Mouse (Mus musculus): ENCODE measurements around the gene Olfr750. TPM values are rescaled to one million over a fixed set of nuclear protein-coding genes. Genes with fewer than 3 reads are reported as not detected.

Olfr750 gene
- polyA plus RNA-seq, 1 experiment: 0.77 TPM

DNA sequence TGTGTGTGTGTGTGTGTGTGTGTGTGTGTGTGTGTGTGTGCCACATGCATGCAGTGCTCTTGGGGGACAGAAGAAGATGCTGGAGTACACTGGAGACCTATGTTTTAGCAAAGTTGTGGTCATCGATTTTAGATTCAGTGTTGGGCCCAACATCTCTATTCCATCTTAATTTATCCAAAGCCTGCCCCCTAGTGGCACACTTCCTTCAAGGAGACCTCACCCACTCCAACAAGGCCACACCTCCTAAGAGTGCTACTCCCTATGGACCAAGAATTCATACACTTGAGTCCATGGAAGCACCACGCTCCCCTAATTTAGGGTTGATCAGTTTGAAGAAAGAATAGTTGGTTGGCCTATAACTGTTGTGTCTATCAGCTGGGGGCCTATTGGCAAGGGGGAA, 4.6 kb downstream of the Olfr750 start:
- Histone ChIP-seq H3K4me1 (ENCODE audit: control insufficient read depth, insufficient read depth, low read length) (peaks cover 10% of the 10 kb centered on the region), H3K27ac (ENCODE audit: control insufficient read depth, insufficient read depth, low read depth, low read length) (no peak overlapping the region), H3K4me3 (ENCODE audit: control insufficient read depth, low read depth, low read length) (no peak overlapping the region), H3K27me3 (ENCODE audit: control insufficient read depth, insufficient read depth, low read length) (no peaks in the 10 kb centered on the region), H3K36me3 (ENCODE audit: control insufficient read depth, insufficient read depth, low read length) (no peaks in the 10 kb centered on the region)
- TF ChIP-seq POLR2A (IDR thresholded peaks at IDR 0.05; ENCODE audit: control insufficient read depth, low read depth, low read length) (no peak), CTCF (IDR thresholded peaks at IDR 0.05; ENCODE audit: control insufficient read depth, insufficient read depth, insufficient replicate concordance, low read depth, low read length) (peak; percentile 3; the same call in 1 of the 2 replicates)

DNA sequence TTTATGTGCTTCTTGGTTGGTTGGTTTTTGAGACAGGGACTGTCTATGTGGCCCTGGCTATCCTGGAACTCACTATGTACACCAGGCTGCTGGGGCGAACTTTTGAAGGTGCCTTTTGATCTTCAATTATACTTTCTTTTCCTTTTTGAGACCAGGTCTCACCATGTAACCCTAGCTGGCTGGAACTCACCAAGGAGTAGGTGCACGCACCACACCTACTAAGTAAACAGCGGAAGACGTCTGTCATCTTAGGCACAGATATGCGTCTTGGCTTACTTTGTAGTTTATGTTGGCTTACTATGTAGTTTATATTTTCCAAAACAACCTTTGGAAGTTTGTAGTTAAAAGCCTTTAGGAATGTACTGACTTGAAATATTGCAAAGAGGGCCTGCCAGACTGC, 5.3 kb downstream of the Olfr750 start:
- H3K36me3 ChIP-seq (ENCODE audit: control insufficient read depth, insufficient read depth, low read length): no peaks in the 10 kb centered on the region
- no peak for TF ChIP-seq CTCF (IDR thresholded peaks at IDR 0.05; ENCODE audit: control insufficient read depth, insufficient read depth, insufficient replicate concordance, low read depth, low read length)
- no peaks in the 10 kb centered on the region for H3K27me3 ChIP-seq (ENCODE audit: control insufficient read depth, insufficient read depth, low read length)
- H3K4me1 ChIP-seq (ENCODE audit: control insufficient read depth, insufficient read depth, low read length): peaks cover 11% of the 10 kb centered on the region
- no peak overlapping the region for H3K4me3 ChIP-seq (ENCODE audit: control insufficient read depth, low read depth, low read length)
- no peak overlapping the region for H3K27ac ChIP-seq (ENCODE audit: control insufficient read depth, insufficient read depth, low read depth, low read length)

DNA sequence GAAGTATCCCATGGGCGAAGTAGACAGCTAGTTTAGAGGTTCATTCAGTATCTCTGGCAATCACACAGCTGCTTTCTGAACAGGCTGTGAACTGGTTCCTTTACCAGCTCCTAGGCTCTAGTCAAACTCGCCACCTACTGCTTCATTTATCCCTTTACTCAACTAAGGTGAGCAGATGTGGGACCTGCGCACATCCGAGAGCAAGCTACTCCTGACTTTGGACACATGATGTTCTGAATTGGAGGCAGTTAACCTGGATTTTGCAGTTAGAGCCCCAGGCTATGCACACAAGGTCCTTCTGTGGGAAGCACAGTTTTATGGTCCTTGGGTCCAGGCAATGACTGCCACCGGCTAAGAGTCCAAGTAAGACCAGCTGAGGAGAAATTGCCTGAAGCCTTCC, 13.5 kb downstream of the Olfr750 start:
- Histone ChIP-seq H3K4me1 (ENCODE audit: control insufficient read depth, insufficient read depth, low read length) (peaks cover 4% of the 10 kb centered on the region), H3K4me3 (ENCODE audit: control insufficient read depth, low read depth, low read length) (no peak overlapping the region), H3K36me3 (ENCODE audit: control insufficient read depth, insufficient read depth, low read length) (no peaks in the 10 kb centered on the region), H3K27me3 (ENCODE audit: control insufficient read depth, insufficient read depth, low read length) (no peaks in the 10 kb centered on the region), H3K27ac (ENCODE audit: control insufficient read depth, insufficient read depth, low read depth, low read length) (no peak overlapping the region)
- TF ChIP-seq CTCF (IDR thresholded peaks at IDR 0.05; ENCODE audit: control insufficient read depth, insufficient read depth, insufficient replicate concordance, low read depth, low read length) (no peak), POLR2A (IDR thresholded peaks at IDR 0.05; ENCODE audit: control insufficient read depth, low read depth, low read length) (no peak)

DNA sequence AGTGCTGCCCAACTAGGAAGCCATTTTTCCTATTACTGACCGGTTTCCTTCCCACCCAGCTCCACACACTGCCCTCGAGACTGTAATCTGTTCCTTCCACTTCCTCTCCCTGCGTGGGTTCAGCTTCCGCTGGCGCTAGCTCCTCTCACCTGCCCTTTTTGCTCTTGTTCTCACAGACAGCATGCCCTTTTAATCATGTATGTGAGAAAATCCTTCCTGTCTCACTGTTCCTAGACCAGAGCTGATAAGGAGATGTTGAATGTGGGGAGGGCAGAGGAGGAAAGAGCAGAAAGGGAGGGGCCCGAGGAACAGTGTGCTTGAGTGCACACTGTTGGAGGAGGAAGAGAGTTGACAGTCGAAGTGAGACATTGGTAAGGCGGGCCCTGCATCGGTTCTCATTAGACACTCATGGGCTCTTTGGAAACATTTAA, 16.8 kb downstream of the Olfr750 start, which contains the start of gene Rnase12:
TSS of gene Rnase12 (minus strand) at position 261 of the 431 bp plus-strand sequence.
- TF ChIP-seq CTCF (IDR thresholded peaks at IDR 0.05; ENCODE audit: control insufficient read depth, insufficient read depth, insufficient replicate concordance, low read depth, low read length) (no peak), POLR2A (IDR thresholded peaks at IDR 0.05; ENCODE audit: control insufficient read depth, low read depth, low read length) (no peak)
- Histone ChIP-seq H3K4me1 (ENCODE audit: control insufficient read depth, insufficient read depth, low read length) (no peaks in the 10 kb centered on the region; the same call in 1 of the 2 replicates), H3K27me3 (ENCODE audit: control insufficient read depth, insufficient read depth, low read length) (no peaks in the 10 kb centered on the region), H3K36me3 (ENCODE audit: control insufficient read depth, insufficient read depth, low read length) (no peaks in the 10 kb centered on the region), H3K27ac (ENCODE audit: control insufficient read depth, insufficient read depth, low read depth, low read length) (no peak within 1 kb of the TSS), H3K4me3 (ENCODE audit: control insufficient read depth, low read depth, low read length) (no peak within 1 kb of the TSS)

DNA sequence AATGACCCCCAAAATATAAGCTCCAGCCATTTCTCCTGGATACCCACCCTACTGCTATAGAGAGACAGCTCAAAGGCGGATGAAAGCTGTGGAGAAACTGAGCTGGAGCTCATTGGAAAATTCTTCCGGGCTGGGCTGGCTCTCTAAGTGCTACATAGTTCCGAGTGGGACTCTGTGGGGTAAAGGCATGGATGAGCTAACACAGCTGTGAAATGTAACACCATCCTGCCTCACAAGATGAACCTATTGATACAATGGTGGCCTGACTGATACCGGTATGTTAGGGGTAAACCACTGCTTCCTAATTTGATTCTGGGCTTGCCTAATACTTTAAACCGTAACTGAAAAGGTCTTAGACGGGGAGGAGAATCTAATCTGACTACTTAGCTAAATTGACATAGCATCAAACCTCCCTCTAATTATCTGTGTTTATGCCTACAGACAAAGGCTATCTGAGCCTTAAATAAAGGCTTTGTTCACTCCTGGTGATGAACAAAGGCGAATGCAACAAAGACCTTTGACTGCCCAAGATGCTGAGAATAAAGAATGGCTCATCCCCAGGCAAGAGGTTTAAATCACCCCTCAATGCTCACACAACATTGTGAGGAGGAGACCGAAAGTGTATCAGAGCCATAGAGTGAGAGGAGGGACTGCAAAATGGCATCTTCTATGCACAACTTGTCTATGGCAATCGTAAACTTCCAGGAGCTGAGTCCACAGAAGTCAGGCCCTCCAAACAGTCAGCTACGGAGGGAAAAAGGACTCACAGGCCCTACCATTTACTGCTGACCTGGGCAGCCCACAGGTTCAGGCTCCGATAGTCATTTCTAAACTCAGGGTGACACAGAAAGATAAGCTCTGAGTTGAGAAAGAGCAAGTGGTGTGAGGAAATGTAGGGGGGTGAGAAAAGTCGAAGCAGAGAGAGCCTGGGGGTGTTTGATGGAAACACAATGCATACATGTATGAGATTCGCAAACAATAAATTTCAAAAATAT, 19.7 kb downstream of the Olfr750 start:
- H3K27ac ChIP-seq (ENCODE audit: control insufficient read depth, insufficient read depth, low read depth, low read length): no peak overlapping the region
- no peaks in the 10 kb centered on the region; the same call in 1 of the 2 replicates for H3K4me1 ChIP-seq (ENCODE audit: control insufficient read depth, insufficient read depth, low read length)
- no peak for TF ChIP-seq CTCF (IDR thresholded peaks at IDR 0.05; ENCODE audit: control insufficient read depth, insufficient read depth, insufficient replicate concordance, low read depth, low read length)
- TF ChIP-seq POLR2A (IDR thresholded peaks at IDR 0.05; ENCODE audit: control insufficient read depth, low read depth, low read length): no peak
- no peaks in the 10 kb centered on the region for H3K27me3 ChIP-seq (ENCODE audit: control insufficient read depth, insufficient read depth, low read length)
- H3K36me3 ChIP-seq (ENCODE audit: control insufficient read depth, insufficient read depth, low read length): no peaks in the 10 kb centered on the region
- no peak overlapping the region for H3K4me3 ChIP-seq (ENCODE audit: control insufficient read depth, low read depth, low read length)

DNA sequence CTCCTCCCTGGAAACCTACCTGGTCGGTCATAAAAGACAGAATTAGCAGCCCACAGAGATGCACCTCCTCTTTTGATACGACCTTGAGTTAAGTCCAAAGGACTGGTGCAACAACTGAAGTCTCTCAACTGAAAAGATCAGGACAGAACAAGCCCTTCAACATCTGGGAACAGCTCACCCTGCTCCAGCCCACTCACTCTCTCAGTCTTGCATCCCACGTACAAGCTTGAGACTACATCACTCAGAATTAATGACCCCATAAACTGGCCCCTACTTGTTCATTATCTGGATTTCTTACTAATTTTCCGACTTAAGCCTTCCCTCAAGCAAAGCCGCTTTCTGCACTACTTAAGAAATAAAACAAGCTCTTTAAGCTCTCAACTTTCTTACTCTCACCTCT, 21.1 kb downstream of the Olfr750 start:
- Histone ChIP-seq H3K27ac (ENCODE audit: control insufficient read depth, insufficient read depth, low read depth, low read length) (no peak overlapping the region), H3K27me3 (ENCODE audit: control insufficient read depth, insufficient read depth, low read length) (no peaks in the 10 kb centered on the region), H3K4me3 (ENCODE audit: control insufficient read depth, low read depth, low read length) (no peak overlapping the region), H3K4me1 (ENCODE audit: control insufficient read depth, insufficient read depth, low read length) (no peaks in the 10 kb centered on the region; the same call in 1 of the 2 replicates), H3K36me3 (ENCODE audit: control insufficient read depth, insufficient read depth, low read length) (no peaks in the 10 kb centered on the region)
- TF ChIP-seq POLR2A (IDR thresholded peaks at IDR 0.05; ENCODE audit: control insufficient read depth, low read depth, low read length) (no peak), CTCF (IDR thresholded peaks at IDR 0.05; ENCODE audit: control insufficient read depth, insufficient read depth, insufficient replicate concordance, low read depth, low read length) (no peak)

DNA sequence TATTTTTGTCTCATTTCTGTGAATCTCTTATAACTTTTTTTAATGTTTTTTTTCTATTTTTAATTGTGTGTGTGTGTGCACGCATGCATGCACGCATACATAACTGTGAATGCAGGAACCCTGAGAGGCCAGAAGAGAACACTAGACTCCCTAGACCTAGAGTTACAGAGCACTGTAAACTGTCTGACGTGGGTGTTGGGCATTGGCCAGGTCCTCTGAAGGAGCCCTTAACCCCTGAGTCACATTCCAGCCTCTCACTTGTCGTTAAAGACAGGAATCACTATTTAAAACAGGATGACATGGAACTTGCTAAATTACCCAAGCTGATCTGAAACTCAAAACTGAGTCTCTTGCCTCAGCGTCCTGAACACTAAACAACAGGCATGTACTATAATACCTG, 22.3 kb downstream of the Olfr750 start:
- TF ChIP-seq POLR2A (IDR thresholded peaks at IDR 0.05; ENCODE audit: control insufficient read depth, low read depth, low read length) (no peak), CTCF (IDR thresholded peaks at IDR 0.05; ENCODE audit: control insufficient read depth, insufficient read depth, insufficient replicate concordance, low read depth, low read length) (no peak)
- H3K36me3 ChIP-seq (ENCODE audit: control insufficient read depth, insufficient read depth, low read length): no peaks in the 10 kb centered on the region
- no peak overlapping the region for H3K4me3 ChIP-seq (ENCODE audit: control insufficient read depth, low read depth, low read length)
- no peaks in the 10 kb centered on the region for H3K27me3 ChIP-seq (ENCODE audit: control insufficient read depth, insufficient read depth, low read length)
- H3K4me1 ChIP-seq (ENCODE audit: control insufficient read depth, insufficient read depth, low read length): no peaks in the 10 kb centered on the region; the same call in 1 of the 2 replicates
- H3K27ac ChIP-seq (ENCODE audit: control insufficient read depth, insufficient read depth, low read depth, low read length): no peak overlapping the region
